Mouse (Mus musculus) neural tube, embryonic 10.5 days (tissue): ENCODE data around the gene Zc3h12a.

Source experiments
- DNase-seq: peaks from one replicate; pipeline ENCODE4 v3.0.0-alpha.2; 2017; ENCODE audit warnings: low spot score; ENCODE audit errors: extremely low spot score

The Zc3h12a gene

DNA sequence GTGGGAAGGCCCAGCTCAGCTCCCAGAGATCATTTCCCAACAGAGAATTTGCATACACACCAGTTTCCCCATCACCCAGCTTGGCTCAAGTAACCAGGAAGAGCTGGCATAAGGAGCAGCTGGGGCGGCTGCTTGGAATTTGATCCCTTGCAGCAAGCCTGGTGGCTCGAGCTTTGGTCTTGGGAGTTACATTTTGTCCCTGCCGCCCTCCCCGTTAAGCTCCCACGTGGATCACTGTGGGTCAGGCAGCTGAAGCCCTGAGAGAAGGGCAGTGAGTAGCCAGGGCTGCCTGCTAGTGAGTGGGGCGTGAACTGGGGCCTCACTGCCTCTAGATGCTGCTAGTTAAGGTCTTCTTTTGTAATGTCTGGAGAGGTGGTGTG lies 11.9 kb downstream of the Zc3h12a start:
- DNase-seq: no peak

GRCm38 (mm10) chr4:125115081-125115480 lies 12.6 kb downstream of the Zc3h12a start:
- no peak for DNase-seq

DNA sequence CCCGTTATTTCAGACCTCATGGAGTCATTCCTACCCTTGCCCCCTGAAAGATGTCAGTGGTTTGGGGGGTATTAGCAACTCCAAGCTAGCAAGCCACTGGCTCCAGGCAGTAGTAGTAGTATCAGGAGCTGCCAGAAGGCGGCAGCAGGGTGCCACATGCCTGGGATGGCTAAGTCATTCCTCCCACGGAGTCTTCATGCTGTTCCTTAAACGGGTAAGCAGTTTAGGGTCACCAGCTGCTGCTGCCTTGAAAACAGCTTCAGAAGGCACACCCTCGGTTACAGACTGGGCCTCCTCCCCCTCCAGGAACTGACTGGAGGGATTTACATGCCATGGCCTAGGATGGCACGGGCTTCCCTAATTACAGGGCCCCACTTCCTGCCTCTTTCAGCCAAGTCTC lies 13.0 kb downstream of the Zc3h12a start:
- DNase-seq: peak; percentile 76

- DNase-seq: no peak
Observed at GRCm38 (mm10) chr4:125105354-125105753, 22.3 kb downstream of the Zc3h12a start.

DNA sequence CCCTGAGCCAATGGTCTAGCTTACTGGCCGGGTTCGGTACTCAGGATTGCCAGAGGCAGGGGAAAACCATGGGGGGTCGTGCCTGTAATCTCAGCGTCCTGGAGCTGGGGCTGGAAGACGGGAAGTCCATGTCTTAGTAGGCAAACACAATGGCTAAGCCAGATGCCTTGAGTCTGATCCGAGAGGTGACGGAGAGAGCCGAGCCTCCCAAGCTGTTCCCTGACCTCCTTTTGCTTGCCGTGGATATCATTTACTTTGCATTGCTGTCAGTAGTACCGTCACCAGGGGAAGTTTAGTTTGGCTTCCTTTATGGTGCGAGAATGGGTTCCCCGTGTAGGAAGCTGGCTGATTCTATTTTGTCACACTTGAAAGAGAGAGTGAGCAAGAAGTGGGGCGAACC lies 26.3 kb downstream of the Zc3h12a start:
- DNase-seq: no peak

GRCm38 (mm10) chr4:125099458-125099857 lies 28.2 kb downstream of the Zc3h12a start:
- DNase-seq: peak; percentile 92

DNA sequence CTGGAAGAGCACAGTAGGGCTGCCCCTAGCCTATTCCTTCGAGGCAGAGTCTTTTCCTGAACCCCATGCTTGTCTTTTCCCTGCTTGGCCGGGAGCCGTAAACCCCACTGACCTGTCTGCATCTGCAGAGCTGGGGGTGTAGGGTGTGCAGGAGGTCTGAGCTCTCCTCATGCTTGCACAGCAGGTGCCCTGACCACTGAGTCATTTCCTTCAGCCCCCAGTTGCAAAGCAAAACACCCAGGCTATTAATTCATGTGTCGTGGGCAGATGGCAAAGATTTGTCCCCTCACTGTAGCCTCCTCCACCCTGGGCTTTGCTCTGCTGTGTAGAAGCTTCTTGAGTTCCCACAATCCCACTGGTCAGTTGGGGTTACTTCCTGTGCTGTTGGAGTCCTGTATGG lies 30.2 kb downstream of the Zc3h12a start:
- DNase-seq: no peak

DNA sequence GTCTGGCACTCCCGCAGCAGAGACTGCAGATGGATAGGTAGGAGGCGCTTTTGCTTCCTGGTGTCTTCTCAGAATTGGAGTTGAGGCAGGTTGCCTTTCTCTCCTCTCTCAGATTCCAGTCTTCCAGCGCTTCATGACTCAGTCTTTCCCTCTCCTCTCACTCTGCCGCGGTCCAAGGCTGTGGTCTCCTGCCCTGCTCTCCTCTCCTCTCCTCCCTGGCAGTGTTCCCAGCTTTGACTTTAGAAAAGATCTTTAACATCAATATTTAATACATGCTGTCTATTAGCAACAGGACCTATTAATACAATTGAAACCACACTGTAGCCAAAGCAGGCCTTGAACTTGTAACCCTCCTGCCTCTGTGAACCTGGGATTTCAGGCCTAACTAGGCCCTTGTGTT lies 31.6 kb downstream of the Zc3h12a start:
- no peak for DNase-seq

DNA sequence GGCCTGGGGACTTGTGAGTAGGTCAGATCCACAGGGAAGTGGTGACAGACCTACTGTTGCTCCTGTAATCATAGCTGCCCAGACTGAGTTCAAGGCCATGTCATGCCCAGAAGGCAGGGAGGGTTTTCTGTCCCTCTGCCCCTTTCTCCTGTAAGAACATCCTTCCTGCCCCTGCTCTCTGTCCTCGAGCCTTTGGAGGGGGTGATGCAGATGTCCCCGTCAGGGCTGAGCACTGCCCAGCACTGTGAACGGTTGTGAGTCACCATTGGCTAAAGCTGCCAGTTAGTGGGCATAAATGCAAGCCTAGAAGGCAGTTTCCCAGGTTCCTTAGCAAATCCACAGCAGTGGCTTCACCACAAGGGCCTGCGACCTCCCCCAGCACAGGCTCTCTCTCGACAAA lies 34.6 kb downstream of the Zc3h12a start:
- no peak for DNase-seq

- DNase-seq: no peak
Observed at GRCm38 (mm10) chr4:125085346-125085841, 42.2 kb downstream of the Zc3h12a start.

DNA sequence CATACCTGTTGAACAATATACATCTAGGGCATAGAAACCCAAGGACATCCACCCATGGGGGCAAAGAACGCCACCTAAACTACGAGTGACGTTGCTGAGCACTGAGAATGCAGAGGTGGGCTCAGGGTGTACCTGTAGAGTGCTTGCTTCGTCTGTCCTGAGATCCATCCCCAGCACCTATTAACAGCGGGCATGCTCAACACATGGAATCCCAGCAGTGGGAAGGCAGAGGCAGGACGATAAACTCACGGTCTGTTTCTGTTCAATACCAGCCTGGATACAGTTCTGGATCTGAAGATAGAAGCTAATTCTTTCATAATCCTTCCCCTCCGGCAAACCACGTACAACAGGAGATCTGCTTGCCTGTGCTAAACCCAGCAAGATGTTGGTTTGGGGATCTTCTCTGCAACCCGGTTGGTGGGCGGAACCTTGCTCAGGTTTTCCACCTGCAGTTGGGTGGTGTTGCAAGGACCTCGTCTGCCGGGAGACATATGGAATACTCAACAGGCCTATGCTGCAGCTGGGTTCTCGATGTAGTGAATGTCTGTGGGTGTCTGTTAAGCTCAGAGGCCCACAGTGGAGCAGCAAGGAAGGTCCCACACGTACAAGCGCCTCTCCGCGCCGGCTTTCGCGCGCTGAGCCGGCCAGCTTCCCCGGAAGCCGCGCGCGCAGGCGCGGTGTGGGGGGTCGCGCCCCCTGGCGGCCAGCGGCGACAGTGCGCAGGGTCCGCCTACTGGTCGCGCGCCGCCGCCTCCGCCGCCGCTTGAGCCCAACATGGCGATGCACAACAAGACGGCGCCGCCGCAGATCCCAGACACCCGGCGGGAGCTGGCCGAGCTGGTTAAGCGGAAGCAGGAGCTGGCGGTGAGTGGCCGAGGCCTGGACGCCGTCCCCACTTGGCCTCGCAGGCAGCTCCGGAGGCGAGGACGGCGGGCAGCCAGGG lies 43.0 kb downstream of the Zc3h12a start, which contains the start of gene Meaf6:
Meaf6 (plus strand) TSS at position 732 of the 943 bp plus-strand sequence.
- DNase-seq: peak; percentile 95

GRCm38 (mm10) chr4:125078698-125079097 lies 48.9 kb downstream of the Zc3h12a start:
- DNase-seq: no peak

GRCm38 (mm10) chr4:125077700-125078099 lies 49.9 kb downstream of the Zc3h12a start:
- DNase-seq: no peak
